Mouse (Mus musculus): ENCODE measurements around the gene Osbpl8.

Osbpl8 gene

GRCm38 (mm10) chr10:111234450-111235288, 70.1 kb downstream of the Osbpl8 start:
- no peak for DNase-seq (ENCODE audit: low read depth, low spot score)

GRCm38 (mm10) chr10:111235289-111235570, 70.7 kb downstream of the Osbpl8 start:
- no peak for DNase-seq (ENCODE audit: low read depth, low spot score)

- DNase-seq (ENCODE audit: low read depth, low spot score), result no peak
Measured at GRCm38 (mm10) chr10:111237434-111237833, 72.9 kb downstream of the Osbpl8 start.

GRCm38 (mm10) chr10:111242677-111243076, 78.1 kb downstream of the Osbpl8 start:
- no peak for DNase-seq (ENCODE audit: low read depth, low spot score)

- DNase-seq (ENCODE audit: low read depth, low spot score), result no peak
Measured at GRCm38 (mm10) chr10:111247609-111248008, 83.1 kb downstream of the Osbpl8 start.

- DNase-seq (ENCODE audit: low read depth, low spot score), result no peak
Measured at GRCm38 (mm10) chr10:111248177-111248576, 83.6 kb downstream of the Osbpl8 start.

- no peak for DNase-seq (ENCODE audit: low read depth, low spot score)
Measured at GRCm38 (mm10) chr10:111250192-111250591, 85.6 kb downstream of the Osbpl8 start.

GRCm38 (mm10) chr10:111251666-111252065, 87.1 kb downstream of the Osbpl8 start:
- DNase-seq (ENCODE audit: low read depth, low spot score), result no peak

- no peak for DNase-seq (ENCODE audit: low read depth, low spot score)
Measured at GRCm38 (mm10) chr10:111255228-111255627, 90.7 kb downstream of the Osbpl8 start.

GRCm38 (mm10) chr10:111256156-111256555, 91.6 kb downstream of the Osbpl8 start:
- DNase-seq (ENCODE audit: low read depth, low spot score), result no peak

- no peak for DNase-seq (ENCODE audit: low read depth, low spot score)
Measured at GRCm38 (mm10) chr10:111257358-111257757, 92.8 kb downstream of the Osbpl8 start.

GRCm38 (mm10) chr10:111258256-111258655, 93.7 kb downstream of the Osbpl8 start:
- DNase-seq (ENCODE audit: low read depth, low spot score), result no peak

- DNase-seq (ENCODE audit: low read depth, low spot score), result no peak
Measured at GRCm38 (mm10) chr10:111271687-111272086, 107.1 kb downstream of the Osbpl8 start.

- no peak for DNase-seq (ENCODE audit: low read depth, low spot score)
Measured at GRCm38 (mm10) chr10:111272905-111273304, 108.4 kb downstream of the Osbpl8 start.

GRCm38 (mm10) chr10:111273463-111274088, 109.0 kb downstream of the Osbpl8 start:
- no peak for DNase-seq (ENCODE audit: low read depth, low spot score)

GRCm38 (mm10) chr10:111275822-111276221, 111.3 kb downstream of the Osbpl8 start:
- DNase-seq (ENCODE audit: low read depth, low spot score), result no peak

GRCm38 (mm10) chr10:111297631-111298030, 133.1 kb downstream of the Osbpl8 start:
- no peak for DNase-seq (ENCODE audit: low read depth, low spot score)

- DNase-seq (ENCODE audit: low read depth, low spot score), result peak; percentile 96
Measured at GRCm38 (mm10) chr10:111298140-111299098, 133.9 kb downstream of the Osbpl8 start, which contains the start of gene Bbs10. Bbs10 (plus strand) TSS chr10:111298679.

GRCm38 (mm10) chr10:111299591-111299990, 135.0 kb downstream of the Osbpl8 start:
- no peak for DNase-seq (ENCODE audit: low read depth, low spot score)

- DNase-seq (ENCODE audit: low read depth, low spot score), result no peak
Measured at GRCm38 (mm10) chr10:111301041-111301440, 136.5 kb downstream of the Osbpl8 start.

GRCm38 (mm10) chr10:111302486-111302885, 137.9 kb downstream of the Osbpl8 start:
- DNase-seq (ENCODE audit: low read depth, low spot score), result no peak

Data from ES-CJ7 (cell line).